Mouse (Mus musculus) spleen, adult 2 months (tissue): ENCODE data around the gene Rplp2.

Source experiments
- CTCF ChIP-seq: fragments of 200-500 bp; IDR thresholded peaks from 2 replicates; pipeline ENCODE4 v1.5.1; 2011; ENCODE audit warnings: mild to moderate bottlenecking, inconsistent platforms; ENCODE audit not compliant: insufficient read depth, insufficient read length, insufficient replicate concordance; ENCODE audit errors: extremely low read depth
- POLR2A ChIP-seq: fragments of 200-500 bp; IDR thresholded peaks from 2 replicates; pipeline ENCODE4 v1.6.1; 2011; ENCODE audit warnings: low read depth, low read length, inconsistent platforms

GRCm38 (mm10) chr7:141436523-141436892, 10.7 kb upstream of the Rplp2 start:
- no peak for TF ChIP-seq POLR2A
- TF ChIP-seq CTCF, result no peak
